Mouse (Mus musculus): ENCODE measurements around the gene Gse1. TPM values are rescaled to one million over a fixed set of nuclear protein-coding genes. Genes with fewer than 3 reads are reported as not detected.

Gse1 gene
- polyA plus RNA-seq, 1 experiment from 2014 or later: 24.0 TPM

- Histone ChIP-seq H3K4me3 (no peak overlapping the region), H3K27ac (peak overlapping the region; percentile 76; the same call in 1 of the 2 replicates), H3K4me1 (peaks cover 99% of the 10 kb centered on the region), H3K4me2 (no peak overlapping the region), H3K9me3 (replicated peaks) (no peaks in the 10 kb centered on the region), H3K9ac (no peak overlapping the region), H3K36me3 (ENCODE audit: poor library complexity, severe bottlenecking) (no peaks in the 10 kb centered on the region), H3K27me3 (no peaks in the 10 kb centered on the region)
- no peak for ATAC-seq
- 97% methylated on average over 15 of the region's 15 CpGs for WGBS
These were observed 268.2 kb downstream of the Gse1 start for GRCm38 (mm10) chr8:120496478-120496877.

- no peaks in the 10 kb centered on the region for H3K9me3 ChIP-seq (replicated peaks)
- peak overlapping the region; percentile 53 for H3K4me2 ChIP-seq
- ATAC-seq: peak; percentile 17; the same call in 1 of the 2 replicates
- peak overlapping the region; percentile 13 for H3K4me3 ChIP-seq
- no peaks in the 10 kb centered on the region for H3K36me3 ChIP-seq (ENCODE audit: poor library complexity, severe bottlenecking)
- no peaks in the 10 kb centered on the region for H3K27me3 ChIP-seq
- peaks cover 96% of the 10 kb centered on the region for H3K4me1 ChIP-seq
- 3% methylated on average over 11 of the region's 11 CpGs for WGBS
- H3K9ac ChIP-seq: peak overlapping the region; percentile 60
- peak overlapping the region; percentile 76 for H3K27ac ChIP-seq
These were observed 269.3 kb downstream of the Gse1 start for GRCm38 (mm10) chr8:120497503-120497946.

- no peaks in the 10 kb centered on the region for H3K36me3 ChIP-seq (ENCODE audit: poor library complexity, severe bottlenecking)
- H3K9me3 ChIP-seq (replicated peaks): no peaks in the 10 kb centered on the region
- peak overlapping the region; percentile 76 for H3K27ac ChIP-seq
- H3K4me2 ChIP-seq: peak overlapping the region; percentile 53
- no peaks in the 10 kb centered on the region for H3K27me3 ChIP-seq
- H3K4me1 ChIP-seq: peaks cover 96% of the 10 kb centered on the region
- H3K4me3 ChIP-seq: no peak overlapping the region
- peak overlapping the region; percentile 60 for H3K9ac ChIP-seq
- peak; percentile 1; the same call in 1 of the 2 replicates for ATAC-seq
- 30% methylated on average over 4 of the region's 4 CpGs for WGBS
These were observed 270.1 kb downstream of the Gse1 start for GRCm38 (mm10) chr8:120498349-120498831.

GRCm38 (mm10) chr8:120498926-120499605 is 270.8 kb downstream of the Gse1 start:
- Histone ChIP-seq H3K27me3 (no peaks in the 10 kb centered on the region), H3K4me2 (peak overlapping the region; percentile 53), H3K9ac (peak overlapping the region; percentile 60), H3K4me3 (0 out of 2 replicates have a peak overlapping the region, but pooled peaks have one; percentile 1), H3K36me3 (ENCODE audit: poor library complexity, severe bottlenecking) (no peaks in the 10 kb centered on the region), H3K27ac (peak overlapping the region; percentile 76; the same call in 1 of the 2 replicates), H3K9me3 (replicated peaks) (no peaks in the 10 kb centered on the region), H3K4me1 (peaks cover 96% of the 10 kb centered on the region)
- 16% methylated on average over 9 of the region's 9 CpGs for WGBS
- no peak for ATAC-seq

GRCm38 (mm10) chr8:120500701-120501261 is 272.5 kb downstream of the Gse1 start:
- 81% methylated on average over 8 of the region's 8 CpGs for WGBS
- Histone ChIP-seq H3K4me2 (no peak overlapping the region), H3K9me3 (replicated peaks) (no peaks in the 10 kb centered on the region), H3K27ac (no peak overlapping the region), H3K36me3 (ENCODE audit: poor library complexity, severe bottlenecking) (no peaks in the 10 kb centered on the region), H3K4me3 (no peak overlapping the region), H3K27me3 (no peaks in the 10 kb centered on the region), H3K9ac (no peak overlapping the region), H3K4me1 (peaks cover 96% of the 10 kb centered on the region)
- no peak for ATAC-seq

- Histone ChIP-seq H3K4me1 (peaks cover 98% of the 10 kb centered on the region), H3K27me3 (no peaks in the 10 kb centered on the region), H3K4me2 (no peak overlapping the region), H3K4me3 (no peak overlapping the region), H3K36me3 (ENCODE audit: poor library complexity, severe bottlenecking) (no peaks in the 10 kb centered on the region), H3K9ac (no peak overlapping the region), H3K9me3 (replicated peaks) (no peaks in the 10 kb centered on the region), H3K27ac (no peak overlapping the region)
- ATAC-seq: no peak
- 88% methylated on average over 5 of the region's 5 CpGs for WGBS
These were observed 273.2 kb downstream of the Gse1 start for GRCm38 (mm10) chr8:120501426-120501825.

- ATAC-seq: no peak
- Histone ChIP-seq H3K27ac (no peak overlapping the region), H3K4me1 (peaks cover 98% of the 10 kb centered on the region), H3K9me3 (replicated peaks) (no peaks in the 10 kb centered on the region), H3K4me2 (no peak overlapping the region), H3K4me3 (no peak overlapping the region), H3K36me3 (ENCODE audit: poor library complexity, severe bottlenecking) (no peaks in the 10 kb centered on the region), H3K9ac (no peak overlapping the region), H3K27me3 (no peaks in the 10 kb centered on the region)
- WGBS: 64% methylated on average over 5 of the region's 5 CpGs
These were observed 274.2 kb downstream of the Gse1 start for GRCm38 (mm10) chr8:120502428-120502827.

GRCm38 (mm10) chr8:120504251-120505081 is 276.2 kb downstream of the Gse1 start:
- peak overlapping the region; percentile 61 for H3K4me2 ChIP-seq
- no peaks in the 10 kb centered on the region for H3K36me3 ChIP-seq (ENCODE audit: poor library complexity, severe bottlenecking)
- peak overlapping the region; percentile 64 for H3K9ac ChIP-seq
- H3K9me3 ChIP-seq (replicated peaks): no peaks in the 10 kb centered on the region
- peaks cover 98% of the 10 kb centered on the region for H3K4me1 ChIP-seq
- H3K27ac ChIP-seq: peak overlapping the region; percentile 93
- H3K27me3 ChIP-seq: no peaks in the 10 kb centered on the region
- H3K4me3 ChIP-seq: peak overlapping the region; percentile 24
- peak; percentile 19; the same call in 1 of the 2 replicates for ATAC-seq
- 5% methylated on average over 15 of the region's 20 CpGs for WGBS

- peak overlapping the region; percentile 64 for H3K9ac ChIP-seq
- no peaks in the 10 kb centered on the region for H3K36me3 ChIP-seq (ENCODE audit: poor library complexity, severe bottlenecking)
- no peaks in the 10 kb centered on the region for H3K27me3 ChIP-seq
- H3K4me2 ChIP-seq: peak overlapping the region; percentile 61
- no peaks in the 10 kb centered on the region for H3K9me3 ChIP-seq (replicated peaks)
- peaks cover 98% of the 10 kb centered on the region for H3K4me1 ChIP-seq
- WGBS: under 1% methylated on average over 19 of the region's 19 CpGs
- peak; percentile 48; the same call in 1 of the 2 replicates for ATAC-seq
- peak overlapping the region; percentile 93 for H3K27ac ChIP-seq
- peak overlapping the region; percentile 24 for H3K4me3 ChIP-seq
These were observed 276.8 kb downstream of the Gse1 start for GRCm38 (mm10) chr8:120505082-120505511.

- Histone ChIP-seq H3K4me2 (peak overlapping the region; percentile 61), H3K27ac (peak overlapping the region; percentile 93), H3K9me3 (replicated peaks) (no peaks in the 10 kb centered on the region), H3K27me3 (no peaks in the 10 kb centered on the region), H3K36me3 (ENCODE audit: poor library complexity, severe bottlenecking) (no peaks in the 10 kb centered on the region), H3K4me3 (peak overlapping the region; percentile 24), H3K4me1 (peaks cover 98% of the 10 kb centered on the region), H3K9ac (peak overlapping the region; percentile 64)
- no peak for ATAC-seq
- WGBS: 4% methylated on average over 23 of the region's 23 CpGs
These were observed 277.5 kb downstream of the Gse1 start for GRCm38 (mm10) chr8:120505619-120506310.

GRCm38 (mm10) chr8:120506562-120506961 is 278.3 kb downstream of the Gse1 start:
- no peaks in the 10 kb centered on the region for H3K27me3 ChIP-seq
- H3K4me3 ChIP-seq: no peak overlapping the region
- WGBS: 47% methylated on average over 2 of the region's 2 CpGs
- no peaks in the 10 kb centered on the region for H3K36me3 ChIP-seq (ENCODE audit: poor library complexity, severe bottlenecking)
- H3K4me1 ChIP-seq: peaks cover 98% of the 10 kb centered on the region
- H3K27ac ChIP-seq: no peak overlapping the region
- no peak for ATAC-seq
- no peaks in the 10 kb centered on the region for H3K9me3 ChIP-seq (replicated peaks)
- H3K9ac ChIP-seq: peak overlapping the region; percentile 41; the same call in 1 of the 2 replicates
- H3K4me2 ChIP-seq: peak overlapping the region; percentile 61
